Mouse (Mus musculus) lung, adult 2 months (tissue): ENCODE measurements around the gene Ccdc88c.

Experiments used
- CTCF ChIP-seq: fragments of 200-500 bp; IDR thresholded peaks from 2 replicates; pipeline ENCODE4 v1.5.1; 2011; ENCODE audit warnings: mild to moderate bottlenecking, low read length, control low read depth; ENCODE audit not compliant: insufficient read depth
- POLR2A ChIP-seq: fragments of 200-500 bp; IDR thresholded peaks from 2 replicates; pipeline ENCODE4 v1.6.1; 2011; ENCODE audit warnings: low read depth, mild to moderate bottlenecking, control low read depth, low read length, borderline replicate concordance; ENCODE audit errors: extremely low read depth

DNA sequence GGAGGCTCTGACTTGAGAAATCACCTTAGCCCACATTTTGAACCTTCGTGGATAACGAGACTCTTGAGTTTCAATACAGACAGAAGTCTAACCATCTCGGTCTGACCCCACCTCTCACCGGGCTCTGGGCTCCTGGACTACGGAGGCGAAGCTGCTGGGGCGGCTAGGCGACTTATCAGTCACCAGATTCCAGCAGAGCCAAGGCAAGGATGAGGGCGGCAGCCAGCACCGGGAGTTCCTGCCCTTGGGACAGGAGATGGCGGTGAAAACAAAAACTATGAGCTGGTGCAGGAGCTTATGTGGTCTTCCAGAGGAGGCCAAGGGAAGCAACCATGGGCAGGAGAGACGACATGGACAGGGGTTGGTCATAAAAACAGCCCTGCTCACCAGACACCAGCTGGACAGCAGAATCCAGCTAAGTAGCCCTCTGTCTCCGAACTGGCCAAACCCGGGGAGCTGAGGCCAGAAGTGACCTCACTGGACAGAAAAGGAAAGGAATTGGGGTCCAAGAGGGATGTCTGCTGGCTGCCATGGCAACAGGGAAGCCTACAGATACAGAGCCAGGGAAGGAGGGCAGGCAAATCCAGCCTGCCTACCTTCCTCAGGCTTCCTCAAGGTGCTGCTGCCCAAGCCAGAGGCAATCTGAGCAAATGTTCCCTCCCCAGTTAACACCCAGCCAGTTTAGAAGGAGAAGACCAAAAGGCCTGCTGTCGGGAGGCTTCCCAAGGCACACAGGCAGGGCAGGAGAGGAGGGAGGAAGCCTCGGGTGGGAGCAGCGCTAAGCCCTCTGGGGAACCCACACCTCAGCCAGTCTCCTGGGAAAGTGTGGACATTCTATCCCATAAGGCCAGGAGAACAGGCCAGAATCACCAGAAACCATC, 16.4 kb downstream of the Ccdc88c start:
- TF ChIP-seq POLR2A = no peak
- TF ChIP-seq CTCF = no peak
